In the genomic region with DNA sequence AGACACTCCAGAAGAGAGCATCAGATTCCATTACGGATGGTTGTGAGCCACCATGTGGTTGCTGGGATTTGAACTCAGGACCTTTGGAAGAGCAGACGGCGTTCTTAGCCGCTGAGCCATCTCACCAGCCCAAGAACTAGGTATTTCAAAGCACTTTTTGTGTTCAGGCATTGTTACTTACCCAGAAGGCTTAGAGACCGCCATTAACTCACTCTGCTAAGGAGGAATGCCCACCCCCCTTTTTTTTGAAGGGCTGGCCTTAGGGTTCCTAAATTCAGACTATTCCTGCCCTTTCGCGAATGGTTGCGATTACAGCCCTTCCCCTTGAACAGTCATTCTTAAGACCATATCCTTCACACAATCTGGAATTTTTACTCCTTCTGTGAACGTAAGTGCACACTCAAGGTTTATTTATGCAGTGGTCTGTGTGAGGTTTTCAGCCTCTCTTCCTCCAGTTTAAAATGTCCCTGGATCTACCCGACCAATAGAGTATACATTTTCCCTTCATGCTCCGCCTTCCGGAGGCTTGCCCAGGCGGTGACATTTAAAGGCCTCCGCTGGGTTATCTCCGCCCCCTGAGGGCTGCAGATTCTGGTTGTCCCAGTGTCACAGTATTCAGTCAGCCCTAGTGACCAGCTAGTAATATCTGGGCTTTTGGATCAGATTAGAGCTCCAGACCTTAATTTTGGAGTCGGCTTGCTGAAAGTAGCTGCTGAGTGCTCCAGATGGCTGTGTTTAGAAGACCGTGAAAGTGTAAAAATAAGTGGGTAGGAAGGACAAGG, we compare ENCODE assay signal across 8 mouse cellular contexts. TPM values are rescaled to one million over a fixed set of nuclear protein-coding genes. Genes with fewer than 3 reads are reported as not detected.
DNase-seq lines count a peak whose midpoint lies in the region; ATAC-seq and TF ChIP-seq lines count a peak whose summit lies in the region.

No protein-coding gene starts in this region.

- H3K4me2 ChIP-seq in liver, embryonic 12.5 days, result peak overlapping the region; percentile 97
- peak overlapping the region; percentile 91 for H3K4me2 ChIP-seq in neural tube, embryonic 11.5 days (ENCODE audit: low read depth)

- H3K9ac ChIP-seq in heart, adult 2 months (ENCODE audit: low read depth, low read length), result peak overlapping the region; percentile 27
- H3K9ac ChIP-seq in liver, embryonic 12.5 days, result peak overlapping the region; percentile 79
- H3K9ac ChIP-seq in neural tube, embryonic 11.5 days (ENCODE audit: low read length), result peak overlapping the region; percentile 73

- no peak for TF ChIP-seq EP300 in heart, adult 2 months (IDR thresholded peaks at IDR 0.05; ENCODE audit: insufficient read depth, low read depth, low read length)

- TF ChIP-seq CTCF in heart, adult 2 months (IDR thresholded peaks at IDR 0.05), result no peak
- no peak for TF ChIP-seq CTCF in testis, adult 2 months (IDR thresholded peaks at IDR 0.05; ENCODE audit: control insufficient read depth, insufficient read depth, insufficient replicate concordance, low read depth, low read length)

- ATAC-seq in liver, embryonic 12.5 days, result no peak
- ATAC-seq in neural tube, embryonic 11.5 days (ENCODE audit: insufficient read depth, low FRiP score, low TSS enrichment), result no peak

- intact Hi-C loops in heart, adult 2 months (cut with DNase I), result loop anchor here (5.0 to 10.0 kb wide), 3 partner anchors 123 to 760 kb away; a partner anchor contains a TSS

- H3K36me3 ChIP-seq in embryonic facial prominence, embryonic 10.5 days (replicated peaks), result peaks cover 7% of the 10 kb centered on the region; the same call in 1 of the 2 replicates
- H3K36me3 ChIP-seq in heart, adult 2 months (ENCODE audit: control insufficient read depth, insufficient read depth, low read length), result no peaks in the 10 kb centered on the region
- no peaks in the 10 kb centered on the region for H3K36me3 ChIP-seq in liver, embryonic 12.5 days
- no peaks in the 10 kb centered on the region for H3K36me3 ChIP-seq in neural tube, embryonic 11.5 days (ENCODE audit: control insufficient read depth, insufficient read depth, low read length)
- no peaks in the 10 kb centered on the region for H3K36me3 ChIP-seq in testis, adult 2 months (ENCODE audit: control insufficient read depth, insufficient read depth, low read length)

- H3K79me2 ChIP-seq in heart, adult 2 months (replicated peaks; ENCODE audit: control insufficient read depth, insufficient read depth, low read length), result peaks cover 3% of the 10 kb centered on the region

- H3K4me3 ChIP-seq in embryonic facial prominence, embryonic 10.5 days, result peak overlapping the region; percentile 95
- H3K4me3 ChIP-seq in heart, adult 2 months, result peak overlapping the region; percentile 55
- H3K4me3 ChIP-seq in liver, embryonic 12.5 days, result peak overlapping the region; percentile 87
- peak overlapping the region; percentile 74 for H3K4me3 ChIP-seq in neural tube, embryonic 11.5 days (ENCODE audit: low read depth, low read length)
- H3K4me3 ChIP-seq in testis, adult 2 months (ENCODE audit: control insufficient read depth, low read depth, low read length), result peak overlapping the region; percentile 88

- peaks cover 35% of the 10 kb centered on the region for H3K4me1 ChIP-seq in embryonic facial prominence, embryonic 10.5 days
- peaks cover 6% of the 10 kb centered on the region for H3K4me1 ChIP-seq in heart, adult 2 months (ENCODE audit: control insufficient read depth, insufficient read depth, low read length)
- peaks cover 55% of the 10 kb centered on the region for H3K4me1 ChIP-seq in liver, embryonic 12.5 days
- peaks cover 17% of the 10 kb centered on the region for H3K4me1 ChIP-seq in neural tube, embryonic 11.5 days (ENCODE audit: control insufficient read depth, insufficient read depth, low read length)
- H3K4me1 ChIP-seq in testis, adult 2 months (ENCODE audit: control insufficient read depth, insufficient read depth, low read length), result peaks cover 19% of the 10 kb centered on the region

- peak overlapping the region; percentile 97 for H3K27ac ChIP-seq in embryonic facial prominence, embryonic 10.5 days (replicated peaks)
- H3K27ac ChIP-seq in heart, adult 2 months, result peak overlapping the region; percentile 98
- peak overlapping the region; percentile 100 for H3K27ac ChIP-seq in liver, embryonic 12.5 days
- peak overlapping the region; percentile 65 for H3K27ac ChIP-seq in neural tube, embryonic 11.5 days (ENCODE audit: low read depth, low read length)
- H3K27ac ChIP-seq in testis, adult 2 months (ENCODE audit: control insufficient read depth, insufficient read depth, low read depth, low read length), result peak overlapping the region; percentile 92

- no peaks in the 10 kb centered on the region for H3K27me3 ChIP-seq in embryonic facial prominence, embryonic 10.5 days (replicated peaks; ENCODE audit: low read depth, poor library complexity, severe bottlenecking)
- no peaks in the 10 kb centered on the region for H3K27me3 ChIP-seq in heart, adult 2 months (ENCODE audit: control insufficient read depth, insufficient read depth, low read length)
- no peaks in the 10 kb centered on the region for H3K27me3 ChIP-seq in liver, embryonic 12.5 days (replicated peaks)
- H3K27me3 ChIP-seq in neural tube, embryonic 11.5 days (ENCODE audit: control insufficient read depth, insufficient read depth, low read length), result no peaks in the 10 kb centered on the region
- no peaks in the 10 kb centered on the region; the same call in 1 of the 2 replicates for H3K27me3 ChIP-seq in testis, adult 2 months (ENCODE audit: control insufficient read depth, insufficient read depth, low read length)

- WGBS in embryonic facial prominence, embryonic 10.5 days, result 8% methylated on average over 17 of the region's 17 CpGs
- 5% methylated on average over 17 of the region's 17 CpGs for WGBS in heart, adult 2 months
- 10% methylated on average over 17 of the region's 17 CpGs for WGBS in liver, embryonic 12.5 days (ENCODE audit: insufficient replicate concordance)
- WGBS in neural tube, embryonic 11.5 days, result 6% methylated on average over 17 of the region's 17 CpGs

- TF ChIP-seq POLR2A in heart, adult 2 months (IDR thresholded peaks at IDR 0.05; ENCODE audit: insufficient read depth, low read depth, low read length), result no peak
- no peak for TF ChIP-seq POLR2A in testis, adult 2 months (IDR thresholded peaks at IDR 0.05; ENCODE audit: control insufficient read depth, low read depth, low read length)

- peak; percentile 89 for DNase-seq in 3T3-L1 (ENCODE audit: low read depth, low spot score)
- DNase-seq in adrenal gland, adult 8-10 months, result peak; percentile 80
- peak; percentile 75 for DNase-seq in embryonic facial prominence, embryonic 10.5 days (ENCODE audit: low spot score)
- DNase-seq in heart, adult 2 months, result peak; percentile 74 to 85
- DNase-seq in kidney, adult 8-10 months, result peak; percentile 76 to 82
- peak; percentile 67 for DNase-seq in neural tube, embryonic 11.5 days (ENCODE audit: low spot score)

- no peaks in the 10 kb centered on the region for H3K9me3 ChIP-seq in embryonic facial prominence, embryonic 10.5 days
- no peaks in the 10 kb centered on the region for H3K9me3 ChIP-seq in liver, embryonic 12.5 days (replicated peaks)
- no peaks in the 10 kb centered on the region for H3K9me3 ChIP-seq in neural tube, embryonic 11.5 days (ENCODE audit: control insufficient read depth, low read length)

RNA-seq across cellular contexts. Expression of a gene that starts 3.2 kb away (rescaled TPM):
- total RNA-seq in adrenal gland, adult 8-10 months (2022), result 10 to 100 TPM; 43.5 to 69.7 (median 66.9) TPM
- 62.7 and 62.9 TPM in 2 replicates for polyA plus RNA-seq in embryonic facial prominence, embryonic 10.5 days (2016; fragmentation: Nextera tagmentation; extraction: Ambion mirVana)
- 10 to 100 TPM; 22.4 to 28.7 TPM for total RNA-seq in heart, adult 2 months (2021)
- 50.5 and 52.0 TPM in 2 replicates for polyA plus RNA-seq in heart, adult 2 months (2012; rRNA removed)
- polyA plus RNA-seq in liver, embryonic 12.5 days (2016; fragmentation: Nextera tagmentation; extraction: Ambion mirVana), result 20.2 and 20.5 TPM in 2 replicates
- polyA plus RNA-seq in neural tube, embryonic 11.5 days (2014; fragmentation: Nextera tagmentation; extraction: Ambion mirVana), result 55.3 and 57.1 TPM in 2 replicates
- polyA plus RNA-seq in testis, adult 2 months (2012; rRNA removed), result 86.9 and 99.2 TPM in 2 replicates

RNA-seq across cellular contexts. Expression of a gene that starts 55.5 kb away (rescaled TPM):
- 100 to 1,000 TPM; 138 to 208 (median 173) TPM for total RNA-seq in adrenal gland, adult 8-10 months (2022)
- polyA plus RNA-seq in embryonic facial prominence, embryonic 10.5 days (2016; fragmentation: Nextera tagmentation; extraction: Ambion mirVana), result 62.1 and 67.9 TPM in 2 replicates
- total RNA-seq in heart, adult 2 months (2021), result 10 to 100 TPM; 44.1 to 47.6 TPM
- 124 and 128 TPM in 2 replicates for polyA plus RNA-seq in heart, adult 2 months (2012; rRNA removed)
- 31.5 and 35.4 TPM in 2 replicates for polyA plus RNA-seq in liver, embryonic 12.5 days (2016; fragmentation: Nextera tagmentation; extraction: Ambion mirVana)
- 23.9 and 29.4 TPM in 2 replicates for polyA plus RNA-seq in neural tube, embryonic 11.5 days (2014; fragmentation: Nextera tagmentation; extraction: Ambion mirVana)
- 192 and 208 TPM in 2 replicates for polyA plus RNA-seq in testis, adult 2 months (2012; rRNA removed)

Comparison
In these comparisons a context has a peak if more than half of its experiments do, and no peak if none do; other contexts are left out.
1. H3K9ac ChIP-seq: peak in every context shown above with its lines; median percentile 79 in liver, embryonic 12.5 days; 73 in neural tube, embryonic 11.5 days; 27 in heart, adult 2 months.